Mouse (Mus musculus): ENCODE data around the gene Clec11a. TPM values are rescaled to one million over a fixed set of nuclear protein-coding genes. Genes with fewer than 3 reads are reported as not detected.

Gene Clec11a
- total RNA-seq (2017), result 1.5 and 4.2 TPM in 2 replicates

- ATAC-seq (replicated peaks in 1 of 2; ENCODE audit: insufficient read depth in 1 of 2, low FRiP score in 2 of 2, low TSS enrichment in 1 of 2, low read depth in 1 of 2, poor library complexity in 2 of 2, severe bottlenecking in 2 of 2), result no peak
Measured at GRCm38 (mm10) chr7:44306516-44307240, at the start of gene Clec11a. TSS of gene Clec11a (minus strand) at chr7:44306902.

GRCm38 (mm10) chr7:44355411-44355810 is 48.7 kb upstream of the Clec11a start:
- no peak for ATAC-seq (replicated peaks in 1 of 2; ENCODE audit: insufficient read depth in 1 of 2, low FRiP score in 2 of 2, low TSS enrichment in 1 of 2, low read depth in 1 of 2, poor library complexity in 2 of 2, severe bottlenecking in 2 of 2)

- ATAC-seq (replicated peaks in 1 of 2; ENCODE audit: insufficient read depth in 1 of 2, low FRiP score in 2 of 2, low TSS enrichment in 1 of 2, low read depth in 1 of 2, poor library complexity in 2 of 2, severe bottlenecking in 2 of 2), result no peak
Measured at GRCm38 (mm10) chr7:44353601-44354340, 47.1 kb upstream of the Clec11a start.

GRCm38 (mm10) chr7:44352750-44353600 is 46.3 kb upstream of the Clec11a start:
- no peak for ATAC-seq (replicated peaks in 1 of 2; ENCODE audit: insufficient read depth in 1 of 2, low FRiP score in 2 of 2, low TSS enrichment in 1 of 2, low read depth in 1 of 2, poor library complexity in 2 of 2, severe bottlenecking in 2 of 2)

GRCm38 (mm10) chr7:44351881-44352749 is 45.4 kb upstream of the Clec11a start:
- ATAC-seq (replicated peaks in 1 of 2; ENCODE audit: insufficient read depth in 1 of 2, low FRiP score in 2 of 2, low TSS enrichment in 1 of 2, low read depth in 1 of 2, poor library complexity in 2 of 2, severe bottlenecking in 2 of 2), result no peak

- ATAC-seq (replicated peaks in 1 of 2; ENCODE audit: insufficient read depth in 1 of 2, low FRiP score in 2 of 2, low TSS enrichment in 1 of 2, low read depth in 1 of 2, poor library complexity in 2 of 2, severe bottlenecking in 2 of 2), result peak; percentile 75 to 77
Measured at GRCm38 (mm10) chr7:44350957-44351711, 44.4 kb upstream of the Clec11a start.

- no peak for ATAC-seq (replicated peaks in 1 of 2; ENCODE audit: insufficient read depth in 1 of 2, low FRiP score in 2 of 2, low TSS enrichment in 1 of 2, low read depth in 1 of 2, poor library complexity in 2 of 2, severe bottlenecking in 2 of 2)
Measured at GRCm38 (mm10) chr7:44349043-44349442, 42.3 kb upstream of the Clec11a start.

- ATAC-seq (replicated peaks in 1 of 2; ENCODE audit: insufficient read depth in 1 of 2, low FRiP score in 2 of 2, low TSS enrichment in 1 of 2, low read depth in 1 of 2, poor library complexity in 2 of 2, severe bottlenecking in 2 of 2), result peak; percentile 53 to 66
Measured at GRCm38 (mm10) chr7:44344622-44345021, 37.9 kb upstream of the Clec11a start.

GRCm38 (mm10) chr7:44343459-44344015 is 36.8 kb upstream of the Clec11a start:
- no peak for ATAC-seq (replicated peaks in 1 of 2; ENCODE audit: insufficient read depth in 1 of 2, low FRiP score in 2 of 2, low TSS enrichment in 1 of 2, low read depth in 1 of 2, poor library complexity in 2 of 2, severe bottlenecking in 2 of 2)

GRCm38 (mm10) chr7:44341714-44342113 is 35.0 kb upstream of the Clec11a start:
- no peak for ATAC-seq (replicated peaks in 1 of 2; ENCODE audit: insufficient read depth in 1 of 2, low FRiP score in 2 of 2, low TSS enrichment in 1 of 2, low read depth in 1 of 2, poor library complexity in 2 of 2, severe bottlenecking in 2 of 2)

- no peak for ATAC-seq (replicated peaks in 1 of 2; ENCODE audit: insufficient read depth in 1 of 2, low FRiP score in 2 of 2, low TSS enrichment in 1 of 2, low read depth in 1 of 2, poor library complexity in 2 of 2, severe bottlenecking in 2 of 2)
Measured at GRCm38 (mm10) chr7:44341119-44341518, 34.4 kb upstream of the Clec11a start.

GRCm38 (mm10) chr7:44340226-44340625 is 33.5 kb upstream of the Clec11a start:
- ATAC-seq (replicated peaks in 1 of 2; ENCODE audit: insufficient read depth in 1 of 2, low FRiP score in 2 of 2, low TSS enrichment in 1 of 2, low read depth in 1 of 2, poor library complexity in 2 of 2, severe bottlenecking in 2 of 2), result no peak

- ATAC-seq (replicated peaks in 1 of 2; ENCODE audit: insufficient read depth in 1 of 2, low FRiP score in 2 of 2, low TSS enrichment in 1 of 2, low read depth in 1 of 2, poor library complexity in 2 of 2, severe bottlenecking in 2 of 2), result no peak
Measured at GRCm38 (mm10) chr7:44337121-44337849, 30.6 kb upstream of the Clec11a start.

- no peak for ATAC-seq (replicated peaks in 1 of 2; ENCODE audit: insufficient read depth in 1 of 2, low FRiP score in 2 of 2, low TSS enrichment in 1 of 2, low read depth in 1 of 2, poor library complexity in 2 of 2, severe bottlenecking in 2 of 2)
Measured at GRCm38 (mm10) chr7:44336046-44337021, 29.6 kb upstream of the Clec11a start.
